Mouse (Mus musculus) bone marrow macrophage, adult 2 months (primary cell): ENCODE measurements around the gene Lsm10.

Experiments
- CTCF ChIP-seq: IDR thresholded peaks from 2 replicates; pipeline ENCODE4 v1.5.1; 2012; ENCODE audit warnings: low read depth, mild to moderate bottlenecking, low read length, moderate library complexity
- POLR2A ChIP-seq: IDR thresholded peaks from 2 replicates; pipeline ENCODE4 v1.6.1; 2012; ENCODE audit warnings: mild to moderate bottlenecking, low read depth, low read length, borderline replicate concordance

DNA sequence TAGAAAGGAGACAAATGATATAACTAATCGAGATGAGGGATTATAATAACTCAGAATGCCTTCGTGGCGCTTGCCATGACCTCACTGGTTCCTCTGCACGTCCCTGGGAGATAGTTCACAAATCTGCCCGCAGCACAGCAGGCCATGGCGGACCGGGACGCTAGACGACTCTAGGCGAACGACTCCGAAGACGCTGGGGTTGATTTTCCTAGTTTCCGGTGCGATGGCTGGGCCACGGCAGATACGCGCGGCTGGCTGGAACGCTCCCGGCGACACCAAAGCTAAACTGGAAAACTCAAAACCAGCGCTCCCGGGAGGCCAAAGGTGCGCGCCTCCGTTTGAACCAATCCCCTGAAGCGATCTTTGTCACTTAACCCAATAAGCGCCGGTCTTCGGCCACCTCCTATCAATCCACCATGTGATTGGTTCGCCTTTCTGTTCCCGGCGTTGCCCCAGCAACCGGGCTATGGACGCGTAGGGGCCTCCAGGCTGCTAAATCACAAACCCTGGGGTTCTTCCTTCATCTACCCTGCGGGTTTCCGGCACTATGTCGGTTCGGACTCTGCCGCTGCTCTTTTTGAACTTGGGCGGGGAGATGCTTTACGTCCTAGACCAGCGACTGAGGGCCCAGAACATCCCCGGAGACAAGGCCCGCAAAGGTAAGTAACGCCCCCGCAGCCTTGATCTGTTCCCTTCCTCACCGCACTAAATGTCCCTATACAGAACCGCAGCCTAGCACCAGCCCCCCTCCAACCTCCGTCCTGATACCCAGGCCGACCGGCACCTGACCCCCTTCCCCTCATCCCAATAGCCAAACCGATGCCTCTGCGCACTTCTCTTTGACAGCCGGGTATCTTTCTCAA is 38.1 kb upstream of the Lsm10 start, which contains the start of gene Oscp1:
- no peak for TF ChIP-seq CTCF
- TF ChIP-seq POLR2A: no peak
